Comparison of ENCODE assay signal across 9 mouse cellular contexts in genomic region chr1:177175436-177175835, GRCm38 (mm10).
DNase-seq lines count a peak whose midpoint lies in the region; ATAC-seq and TF ChIP-seq lines count a peak whose summit lies in the region.
"Had no signal": no experiment of that assay in that cellular context is flagged by ENCODE, and none has a peak within 500 bp of the region (broad histone marks: within the 10 kb centered on the region; RNA-seq: fewer than 3 reads in every experiment).

No protein-coding gene starts in this region.

- no peak overlapping the region for H3K4me2 ChIP-seq in embryonic facial prominence, embryonic 11.5 days (ENCODE audit: low read depth, low read length)
- no peak overlapping the region for H3K4me2 ChIP-seq in hindbrain, postnatal 0 days (ENCODE audit: low read depth, low read length)
- no peak overlapping the region for H3K4me2 ChIP-seq in midbrain, embryonic 11.5 days
- H3K4me2 ChIP-seq: embryonic facial prominence, embryonic 15.5 days had no signal

- H3K27me3 ChIP-seq in embryonic facial prominence, embryonic 11.5 days (ENCODE audit: control insufficient read depth, insufficient read depth, low read length), result no peaks in the 10 kb centered on the region
- no peaks in the 10 kb centered on the region for H3K27me3 ChIP-seq in embryonic facial prominence, embryonic 10.5 days (replicated peaks; ENCODE audit: low read depth, poor library complexity, severe bottlenecking)
- no peaks in the 10 kb centered on the region for H3K27me3 ChIP-seq in hindbrain, postnatal 0 days (ENCODE audit: insufficient read depth, low read length)
- no peaks in the 10 kb centered on the region for H3K27me3 ChIP-seq in midbrain, embryonic 11.5 days (ENCODE audit: control insufficient read depth, insufficient read depth, low read length)
- H3K27me3 ChIP-seq: embryonic facial prominence, embryonic 15.5 days had no signal

- no peak overlapping the region for H3K4me3 ChIP-seq in embryonic facial prominence, embryonic 11.5 days (ENCODE audit: low read depth, low read length)
- H3K4me3 ChIP-seq in embryonic facial prominence, embryonic 10.5 days, result no peak overlapping the region
- no peak overlapping the region for H3K4me3 ChIP-seq in hindbrain, postnatal 0 days (ENCODE audit: low read length)
- H3K4me3 ChIP-seq in midbrain, embryonic 11.5 days (ENCODE audit: low read depth, low read length), result no peak overlapping the region
- H3K4me3 ChIP-seq: embryonic facial prominence, embryonic 15.5 days had no signal

- ATAC-seq in embryonic facial prominence, embryonic 11.5 days (replicated peaks; ENCODE audit: insufficient number of reproducible peaks, low FRiP score, low TSS enrichment, low read depth), result 0 out of 2 replicates have a peak, but pooled peaks have one; percentile 52
- peak; percentile 95 for ATAC-seq in hindbrain, postnatal 0 days
- peak; percentile 97 for ATAC-seq in midbrain, embryonic 11.5 days (ENCODE audit: low FRiP score)

- no peak for DNase-seq in embryonic facial prominence, embryonic 11.5 days (ENCODE audit: low spot score)
- no peak for DNase-seq in embryonic facial prominence, embryonic 10.5 days (ENCODE audit: low spot score)
- DNase-seq in hindbrain, postnatal 0 days (ENCODE audit: low spot score), result peak; percentile 89
- peak; percentile 89 for DNase-seq in midbrain, embryonic 11.5 days (ENCODE audit: low spot score, missing footprints)
- peak; percentile 17 for DNase-seq in right cerebral cortex, postnatal 4 days
- no peak for DNase-seq in kidney, postnatal 10 days
- DNase-seq in adrenal gland, adult 18-20 months (ENCODE audit: low spot score in 2 of 2), result no peak
- no peak for DNase-seq in spleen, postnatal 4 days (ENCODE audit: low spot score in 2 of 2)

- no peak overlapping the region for H3K27ac ChIP-seq in embryonic facial prominence, embryonic 11.5 days (replicated peaks; ENCODE audit: low read depth, low read length)
- no peak overlapping the region for H3K27ac ChIP-seq in embryonic facial prominence, embryonic 10.5 days (replicated peaks)
- peak overlapping the region; percentile 32; the same call in 1 of the 2 replicates for H3K27ac ChIP-seq in hindbrain, postnatal 0 days
- H3K27ac ChIP-seq in midbrain, embryonic 11.5 days (ENCODE audit: low read depth, low read length), result peak overlapping the region; percentile 25; the same call in 1 of the 2 replicates
- H3K27ac ChIP-seq: embryonic facial prominence, embryonic 15.5 days had no signal

- H3K36me3 ChIP-seq in embryonic facial prominence, embryonic 11.5 days (replicated peaks; ENCODE audit: control insufficient read depth, insufficient read depth, low read depth, low read length), result no peaks in the 10 kb centered on the region
- H3K36me3 ChIP-seq in embryonic facial prominence, embryonic 10.5 days (replicated peaks), result no peaks in the 10 kb centered on the region
- no peaks in the 10 kb centered on the region for H3K36me3 ChIP-seq in hindbrain, postnatal 0 days (ENCODE audit: insufficient read depth, low read length)
- no peaks in the 10 kb centered on the region for H3K36me3 ChIP-seq in midbrain, embryonic 11.5 days (ENCODE audit: control insufficient read depth, insufficient read depth, low read length)
- H3K36me3 ChIP-seq: embryonic facial prominence, embryonic 15.5 days had no signal

- H3K9ac ChIP-seq in embryonic facial prominence, embryonic 11.5 days (replicated peaks; ENCODE audit: low read length), result no peak overlapping the region
- no peak overlapping the region for H3K9ac ChIP-seq in hindbrain, postnatal 0 days (replicated peaks; ENCODE audit: low read length)
- H3K9ac ChIP-seq in midbrain, embryonic 11.5 days (ENCODE audit: low read length), result no peak overlapping the region
- H3K9ac ChIP-seq: embryonic facial prominence, embryonic 15.5 days had no signal

- H3K4me1 ChIP-seq in embryonic facial prominence, embryonic 11.5 days (ENCODE audit: control insufficient read depth, insufficient read depth, low read length), result no peaks in the 10 kb centered on the region
- H3K4me1 ChIP-seq in embryonic facial prominence, embryonic 10.5 days, result peaks cover 7% of the 10 kb centered on the region; the same call in 1 of the 2 replicates
- H3K4me1 ChIP-seq in hindbrain, postnatal 0 days (ENCODE audit: insufficient read depth, low read length), result no peaks in the 10 kb centered on the region
- H3K4me1 ChIP-seq in midbrain, embryonic 11.5 days (ENCODE audit: control insufficient read depth, insufficient read depth, low read length), result peaks cover 16% of the 10 kb centered on the region
- H3K4me1 ChIP-seq: embryonic facial prominence, embryonic 15.5 days had no signal

- no peaks in the 10 kb centered on the region for H3K9me3 ChIP-seq in embryonic facial prominence, embryonic 11.5 days (replicated peaks; ENCODE audit: control insufficient read depth, low read length)
- no peaks in the 10 kb centered on the region for H3K9me3 ChIP-seq in embryonic facial prominence, embryonic 10.5 days
- H3K9me3 ChIP-seq in hindbrain, postnatal 0 days (ENCODE audit: low read length), result no peaks in the 10 kb centered on the region
- H3K9me3 ChIP-seq in midbrain, embryonic 11.5 days (ENCODE audit: control insufficient read depth, low read length), result no peaks in the 10 kb centered on the region
- H3K9me3 ChIP-seq: embryonic facial prominence, embryonic 15.5 days had no signal

- no peak for TF ChIP-seq CTCF in hindbrain, postnatal 0 days (IDR thresholded peaks at IDR 0.05; ENCODE audit: low read depth)

Comparison
In these comparisons a context has a peak if more than half of its experiments do, and no peak if none do; other contexts are left out.
1. DNase-seq: peak in hindbrain, postnatal 0 days (single experiment), midbrain, embryonic 11.5 days (single experiment) and right cerebral cortex, postnatal 4 days (single experiment); none in embryonic facial prominence, embryonic 11.5 days (single experiment), embryonic facial prominence, embryonic 10.5 days (single experiment), kidney, postnatal 10 days (single experiment), adrenal gland, adult 18-20 months (0 of 2) and spleen, postnatal 4 days (0 of 2).
2. H3K27ac ChIP-seq: peak in hindbrain, postnatal 0 days (single experiment) and midbrain, embryonic 11.5 days (single experiment); none in embryonic facial prominence, embryonic 11.5 days (single experiment) and embryonic facial prominence, embryonic 10.5 days (single experiment).
3. Peak in every context shown above with its lines, with median percentiles within 50 percentile points of each other: ATAC-seq.